Mouse (Mus musculus): Measurements from ENCODE around the gene Trmt10c.
A peak's percentile ranks its signal among the peaks of the same experiment; 100 is the strongest.
"Not testable (repeated sequence)": the region's sequence is repeated elsewhere in the genome, so short reads cannot be mapped to it uniquely, and the experiment has no call there.

Trmt10c gene

DNA sequence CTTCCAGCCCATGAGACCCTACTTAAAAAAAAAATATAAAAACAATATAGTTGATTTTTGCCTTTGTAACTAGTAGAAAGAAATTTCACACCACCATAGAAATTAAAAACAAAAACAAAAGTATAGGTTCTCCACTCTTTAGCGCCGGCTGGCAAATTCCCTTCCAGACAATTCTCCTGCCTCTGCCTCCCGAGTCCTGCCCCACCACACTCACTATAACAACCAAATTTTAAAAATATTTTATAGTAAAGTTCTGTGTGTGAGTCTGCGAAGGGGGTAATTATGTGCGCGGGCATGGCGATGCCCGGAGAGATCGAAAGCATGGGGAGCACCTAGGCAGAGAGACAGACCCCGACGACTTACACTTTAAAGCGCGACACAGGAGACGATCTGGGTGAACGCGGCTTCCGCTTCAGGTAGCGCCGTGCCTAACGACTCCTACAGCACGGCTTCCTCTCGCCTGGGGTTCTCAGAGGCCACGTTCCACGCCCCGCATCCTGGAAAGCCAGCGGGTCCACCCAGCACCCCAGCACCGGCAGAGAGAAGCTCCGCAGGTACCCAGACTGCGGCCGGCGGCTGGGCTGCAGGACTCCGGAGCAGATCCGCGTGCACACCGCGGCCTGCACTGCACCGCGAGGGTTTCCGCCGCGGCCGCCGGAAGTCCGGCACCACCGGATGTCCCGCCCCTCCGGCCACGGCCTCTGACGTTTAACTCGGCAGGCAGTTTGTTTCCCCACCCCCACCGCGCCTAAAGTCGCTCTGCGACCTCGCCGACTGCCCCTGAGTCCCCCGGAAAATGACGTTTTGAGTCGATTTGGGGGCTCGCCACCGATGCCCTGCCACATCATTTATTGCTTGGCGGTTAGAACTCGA is at the start of gene Trmt10c:
Trmt10c (minus strand) TSS at position 682 of the 873 bp plus-strand sequence.
- DNase-seq: peak; percentile 88

DNA sequence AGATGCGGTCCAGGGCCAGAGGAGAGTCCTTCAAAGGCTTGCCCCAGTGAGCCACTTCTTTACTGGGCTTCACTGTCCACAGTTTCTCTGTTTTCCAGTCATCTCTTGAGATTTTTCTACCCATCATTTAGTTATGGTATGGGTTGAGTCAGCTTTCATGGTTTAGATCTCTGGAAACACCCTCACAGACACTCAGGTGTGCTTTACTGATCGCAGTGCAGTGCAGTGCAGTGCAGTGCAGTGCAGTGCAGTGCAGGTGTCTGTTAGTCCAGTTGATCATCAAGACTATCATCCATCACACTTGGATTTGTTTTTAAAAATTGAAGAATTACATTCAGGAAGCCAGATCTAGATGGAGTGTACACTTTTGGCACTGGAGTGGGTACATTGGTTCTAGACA is 48.7 kb upstream of the Trmt10c start:
- no peak for DNase-seq

DNA sequence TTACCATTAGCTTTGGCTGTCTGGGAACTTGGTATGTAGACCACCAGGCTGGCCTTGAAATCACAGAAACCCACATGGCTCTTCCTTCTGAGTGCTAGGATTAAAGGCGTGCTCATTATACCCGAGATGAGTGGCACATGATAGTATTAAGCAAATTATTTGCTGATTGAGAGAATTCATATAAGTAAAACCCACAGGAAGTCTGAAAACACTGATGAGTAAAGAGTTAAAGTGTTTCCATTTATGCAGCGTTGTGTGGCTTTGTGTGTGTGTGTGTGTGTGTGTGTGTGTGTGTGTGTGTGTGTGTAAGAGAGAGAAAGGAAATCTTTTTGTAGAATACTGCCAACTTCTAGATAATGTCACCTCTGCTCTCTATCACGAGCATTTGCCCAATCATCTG is 44.1 kb upstream of the Trmt10c start:
- no peak for DNase-seq

DNA sequence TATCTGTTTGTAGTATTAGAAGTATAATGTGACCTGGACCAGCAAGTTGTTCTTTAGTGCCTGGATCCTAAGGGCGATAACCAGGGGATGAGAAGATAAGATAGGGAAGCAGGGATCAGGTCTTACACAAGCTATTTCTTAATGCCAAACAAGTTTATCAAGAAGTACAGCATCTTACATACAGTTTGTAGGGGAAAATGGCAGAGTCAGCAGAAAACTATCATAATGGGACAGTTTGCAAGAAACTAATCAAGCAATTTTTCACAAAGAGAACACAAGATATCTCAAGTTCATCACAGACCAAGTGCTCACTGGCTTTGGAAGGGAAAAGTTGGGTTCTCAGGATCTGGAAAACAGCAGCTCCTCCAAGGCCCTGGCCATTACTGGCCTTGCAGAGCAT is 41.8 kb upstream of the Trmt10c start:
- no peak for DNase-seq

DNA sequence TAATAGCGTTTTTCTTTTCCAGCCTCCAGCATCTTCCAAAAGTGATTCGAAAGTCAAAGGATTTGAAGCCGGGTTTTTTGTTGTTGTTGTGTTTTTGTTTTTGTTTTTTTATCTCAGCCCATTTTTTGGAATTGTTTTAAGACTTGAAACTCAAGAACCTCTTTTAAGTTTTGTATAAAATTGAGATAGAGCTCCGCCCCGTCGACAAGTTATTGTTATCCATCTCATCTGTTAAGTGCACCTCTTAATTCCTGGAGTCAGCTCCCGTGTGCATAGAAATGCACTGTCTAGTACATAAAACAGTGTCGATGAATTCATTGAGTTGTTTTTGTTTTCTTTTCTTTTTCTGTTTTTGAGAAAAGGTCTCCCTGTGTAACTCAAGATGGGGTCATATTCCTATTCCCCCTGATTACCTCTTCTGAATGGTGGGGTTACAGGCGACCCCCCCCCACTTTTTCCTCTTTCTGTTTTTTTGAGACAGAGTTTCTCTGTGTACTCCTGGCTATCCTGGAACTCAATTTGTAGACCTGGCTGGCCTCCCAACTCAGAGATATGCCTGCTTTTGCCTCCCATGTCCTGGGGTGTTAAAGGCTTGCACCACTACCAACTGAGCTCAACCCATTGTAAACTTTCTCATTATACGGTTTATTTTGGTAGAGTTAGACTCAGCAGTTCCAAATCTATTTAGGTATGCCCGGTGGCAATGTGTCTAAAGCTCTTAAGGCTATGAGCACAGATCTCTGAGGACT is 38.7 kb upstream of the Trmt10c start:
- no peak for DNase-seq

DNA sequence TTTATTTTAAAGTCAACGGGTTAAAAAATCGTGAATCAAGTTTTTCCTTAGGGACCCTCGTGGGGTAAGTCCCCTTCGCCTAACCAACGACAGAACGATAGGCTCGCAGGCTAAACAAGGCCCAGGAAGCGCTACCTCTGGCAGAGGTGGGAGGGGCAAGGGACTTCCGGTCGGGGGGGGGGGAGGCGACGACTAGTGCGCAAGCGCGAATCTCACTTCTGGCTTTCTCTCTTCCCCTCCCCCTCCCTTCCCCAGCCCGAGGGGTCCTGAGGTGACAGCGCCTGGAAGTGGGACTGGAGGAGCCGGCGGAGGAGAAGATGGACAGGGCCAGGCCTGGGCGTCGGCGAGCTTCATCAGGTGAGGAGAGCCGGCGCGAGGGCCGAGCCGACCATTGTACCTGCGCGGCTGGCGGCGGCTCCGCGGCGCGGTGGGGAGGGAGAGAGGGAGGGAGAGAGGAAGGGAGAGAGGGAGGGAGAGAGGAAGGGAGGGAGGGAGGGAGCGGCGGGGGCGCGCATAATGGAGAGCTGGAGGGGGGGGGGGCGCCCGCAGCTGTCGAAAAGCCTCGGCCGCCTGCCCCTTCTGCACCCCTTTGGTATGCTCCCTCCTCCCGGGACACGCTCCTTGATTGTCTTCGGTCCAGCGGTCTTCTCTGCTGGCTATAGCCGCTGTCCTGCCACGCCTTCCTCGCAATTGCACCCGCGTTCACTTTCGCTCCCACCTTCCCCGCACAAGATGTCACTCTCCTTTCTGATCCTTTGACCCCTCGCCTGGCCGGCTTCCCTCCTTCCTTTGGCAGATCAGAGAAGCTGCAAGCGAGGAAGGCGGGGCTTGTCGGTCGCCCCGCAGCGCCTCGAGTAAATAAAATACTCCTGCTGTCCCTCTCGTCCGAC is 37.8 kb upstream of the Trmt10c start:
- DNase-seq: peak; percentile 81

DNA sequence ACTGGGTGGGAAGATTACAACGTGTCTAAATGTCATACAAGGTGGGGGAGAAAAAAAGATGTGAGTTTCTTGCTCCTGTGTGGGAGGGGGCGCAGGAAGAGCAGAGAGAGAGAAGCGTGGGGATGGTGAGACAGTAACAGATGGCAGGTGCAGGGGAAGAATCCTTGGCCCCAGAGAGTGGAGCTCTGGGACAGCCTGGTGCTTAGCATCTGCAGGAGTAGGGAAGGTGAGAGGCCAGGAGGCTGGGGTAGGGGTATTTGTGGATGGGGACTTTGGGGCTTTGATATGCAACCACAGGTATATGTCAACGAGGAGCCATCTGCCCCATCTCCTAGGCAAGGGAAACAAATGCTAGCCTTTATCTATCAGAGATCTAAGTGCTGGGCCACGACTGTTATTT is 36.9 kb upstream of the Trmt10c start:
- DNase-seq: no peak

DNA sequence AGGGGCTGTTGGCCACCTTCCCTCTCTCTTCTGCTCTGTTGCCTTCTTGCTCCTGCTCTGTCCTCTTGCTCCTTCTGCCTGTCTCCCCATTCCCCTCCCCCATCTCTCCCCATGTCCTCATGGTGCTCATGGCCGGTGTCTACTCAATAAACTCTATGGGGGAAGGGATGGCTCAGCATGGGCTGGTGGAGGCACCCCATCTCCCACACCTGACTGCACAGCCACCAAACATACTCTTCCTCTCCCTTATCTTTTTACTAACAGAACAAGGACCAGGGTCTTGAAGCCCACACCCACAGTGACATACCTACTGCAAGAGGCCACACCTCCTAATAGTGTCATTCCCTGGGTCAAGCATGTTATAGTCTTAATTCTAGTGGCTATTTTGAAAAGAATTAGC is 36.5 kb upstream of the Trmt10c start:
- no peak for DNase-seq

DNA sequence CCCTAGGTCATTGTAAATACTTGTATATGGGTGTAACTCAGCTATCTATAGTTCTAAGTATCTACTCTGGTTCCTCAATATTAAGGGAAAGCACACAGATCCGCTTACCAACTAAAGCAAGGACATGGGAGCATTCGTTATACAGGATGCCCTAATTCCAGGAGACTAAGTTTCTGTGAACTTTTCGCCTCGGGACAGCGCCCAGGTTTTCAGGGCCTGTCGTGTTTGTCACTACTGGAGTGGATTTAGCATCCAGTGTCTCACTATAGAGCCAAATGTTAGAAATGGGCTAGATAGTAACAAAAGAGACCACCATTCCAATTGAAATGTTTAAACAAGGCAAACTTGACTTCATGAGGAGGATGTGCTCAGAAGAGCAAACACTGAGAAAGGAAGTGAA is 35.5 kb upstream of the Trmt10c start:
- DNase-seq: not testable (repeated sequence)

DNA sequence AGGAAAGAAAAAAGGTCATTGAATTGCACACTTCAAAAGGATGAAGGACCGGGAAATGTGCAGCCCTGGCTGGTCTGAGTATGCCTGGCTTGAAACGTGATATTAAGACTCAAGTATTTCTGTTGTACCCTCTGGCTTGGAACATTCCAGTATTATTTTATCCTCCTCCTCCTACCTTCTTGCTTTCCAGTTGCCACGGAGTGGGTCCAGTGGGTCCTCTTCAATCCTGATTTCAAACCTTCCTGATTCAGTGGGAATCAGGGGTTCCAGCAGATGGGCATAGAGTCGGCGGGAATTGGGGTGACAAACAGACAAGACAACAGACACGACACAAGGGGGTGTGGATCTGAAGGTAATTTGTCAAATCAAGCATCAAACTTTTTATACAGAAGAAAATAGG is 34.9 kb upstream of the Trmt10c start:
- DNase-seq: no peak

DNA sequence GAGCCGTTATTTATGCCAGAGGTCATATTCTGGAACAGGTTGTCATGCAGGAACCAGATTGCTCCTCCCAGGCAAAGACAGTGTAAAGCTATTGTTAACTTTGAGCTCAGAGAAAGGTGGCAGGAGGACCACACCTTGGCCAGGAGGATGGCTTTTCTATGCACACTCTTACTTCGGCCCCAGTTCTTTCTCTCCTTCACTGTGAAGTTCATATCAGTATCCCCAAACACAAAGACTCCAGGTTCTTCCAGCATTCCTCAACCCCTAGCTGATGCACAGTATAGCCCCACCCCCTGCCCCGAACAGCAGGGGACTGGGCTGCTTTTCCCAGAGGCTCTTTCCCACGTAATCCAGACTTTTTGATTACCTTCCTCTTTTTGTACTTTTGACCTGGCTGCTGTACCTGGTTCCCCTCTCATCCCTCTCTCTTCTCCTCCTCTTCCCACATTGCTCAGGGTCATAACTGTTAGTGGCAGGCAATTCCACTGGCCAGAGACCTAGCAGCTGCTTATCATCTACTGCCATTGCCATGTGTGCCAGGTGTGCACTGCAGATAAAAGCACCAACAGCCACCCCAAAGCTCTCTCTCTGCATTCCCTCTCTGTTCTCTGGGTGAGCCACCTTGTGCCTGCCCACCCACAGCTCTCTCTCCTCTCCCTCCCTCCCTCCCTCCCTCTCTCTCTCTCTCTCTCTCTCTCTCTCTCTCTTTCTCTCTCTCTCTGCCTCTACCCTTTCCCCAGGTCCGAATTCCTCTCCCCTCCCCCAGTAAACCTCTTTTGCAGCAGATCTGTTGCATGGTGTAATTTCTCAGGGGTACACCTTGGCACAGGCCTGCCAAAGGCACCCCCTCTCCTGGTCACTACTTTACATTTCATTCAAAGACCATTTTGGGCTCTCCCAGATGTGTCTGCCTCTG is 34.0 kb upstream of the Trmt10c start:
- DNase-seq: no peak

DNA sequence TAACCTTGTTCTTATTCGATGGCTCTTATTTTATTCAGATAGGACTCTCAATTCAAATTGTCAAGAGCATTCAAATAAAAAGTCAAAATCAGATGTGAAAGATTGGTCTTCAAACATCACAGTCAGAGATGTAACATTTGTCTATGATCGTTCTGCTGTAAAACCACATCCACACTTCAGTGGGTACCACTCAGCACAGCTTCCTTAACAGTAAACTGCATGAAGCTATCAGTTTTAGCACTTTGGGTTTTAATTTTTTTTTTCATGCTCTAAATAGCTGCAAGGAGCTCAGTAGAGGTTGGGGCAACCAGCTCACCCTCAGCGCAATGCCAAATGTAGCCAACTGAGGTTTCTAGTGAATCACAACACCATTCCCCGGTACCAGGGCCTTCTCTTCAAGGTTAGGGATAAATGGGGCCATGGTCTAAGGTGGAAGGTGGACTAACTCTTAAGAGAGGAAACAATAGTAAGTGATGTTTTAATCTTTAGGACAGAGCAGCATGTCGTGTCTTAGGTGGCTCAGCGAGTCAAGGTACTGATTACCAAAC is 31.0 kb upstream of the Trmt10c start:
- no peak for DNase-seq

DNA sequence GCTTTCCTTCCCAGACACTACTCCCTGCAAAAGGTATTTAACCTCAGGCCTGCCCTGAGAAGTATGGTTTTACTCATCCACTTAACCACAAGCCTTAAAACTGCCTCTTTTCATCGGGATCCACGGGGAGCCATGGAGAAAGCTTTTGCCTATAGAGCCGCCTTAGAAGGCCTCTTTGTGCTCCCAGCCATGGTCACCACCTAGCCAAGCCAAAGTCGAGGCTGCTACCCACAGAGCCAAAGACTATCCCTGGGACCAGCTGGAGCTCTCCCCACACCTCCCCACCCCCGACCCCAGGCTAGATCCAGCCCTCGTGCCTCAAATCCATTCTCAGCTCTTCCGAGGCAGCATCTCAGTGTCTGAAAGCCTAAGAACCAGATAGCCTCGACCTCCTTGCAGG is 28.5 kb upstream of the Trmt10c start:
- no peak for DNase-seq

DNA sequence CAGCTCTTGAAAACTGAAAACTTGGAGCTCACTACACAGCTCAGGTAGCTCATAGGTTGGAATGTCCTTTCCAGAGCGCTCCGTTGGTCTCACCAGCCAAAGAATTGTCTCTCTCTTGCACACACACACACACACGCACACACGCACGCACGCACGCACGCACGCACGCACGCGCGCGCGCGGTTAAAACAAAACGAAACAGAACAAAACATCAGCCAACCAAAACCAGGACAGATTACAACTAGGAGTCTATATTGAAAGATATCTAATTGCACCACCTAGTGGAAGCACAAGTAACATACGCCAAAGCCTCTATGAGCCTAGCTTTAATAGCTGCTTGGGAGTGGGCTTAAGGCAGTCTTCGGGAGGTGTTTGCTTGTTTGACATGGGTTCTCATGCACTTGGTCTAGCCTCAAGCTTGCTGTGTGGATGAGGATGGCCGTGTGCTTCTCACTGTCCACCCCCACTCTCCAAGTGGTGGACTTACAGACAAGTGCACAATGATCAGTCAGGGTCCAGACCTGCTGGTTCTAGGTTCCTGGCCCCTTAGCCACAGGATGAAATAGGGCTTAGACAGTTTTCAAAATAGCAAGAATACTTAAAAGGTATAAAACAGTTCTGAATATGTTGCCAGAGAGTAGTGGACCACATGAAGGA is 26.8 kb upstream of the Trmt10c start:
- DNase-seq: peak; percentile 82

DNA sequence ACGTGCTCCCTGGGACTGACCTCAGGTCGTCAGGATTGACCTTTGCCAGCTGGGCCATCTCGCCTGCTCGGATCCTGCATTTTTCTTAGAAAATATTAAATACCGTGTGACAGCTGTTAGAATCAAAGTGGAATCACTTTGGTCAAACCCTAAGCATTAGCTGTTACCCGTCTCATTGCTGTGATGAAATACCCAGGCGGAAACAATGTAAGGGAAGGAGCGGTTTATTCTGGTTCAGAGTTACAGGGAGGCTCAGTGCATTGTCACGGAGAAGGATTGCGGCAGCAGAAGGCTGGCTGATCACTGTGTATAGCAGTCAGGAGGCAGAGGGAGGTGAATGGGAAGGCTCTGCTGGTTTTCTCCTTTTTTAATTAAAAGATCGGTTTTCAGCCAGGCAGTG is 25.4 kb upstream of the Trmt10c start:
- no peak for DNase-seq

DNA sequence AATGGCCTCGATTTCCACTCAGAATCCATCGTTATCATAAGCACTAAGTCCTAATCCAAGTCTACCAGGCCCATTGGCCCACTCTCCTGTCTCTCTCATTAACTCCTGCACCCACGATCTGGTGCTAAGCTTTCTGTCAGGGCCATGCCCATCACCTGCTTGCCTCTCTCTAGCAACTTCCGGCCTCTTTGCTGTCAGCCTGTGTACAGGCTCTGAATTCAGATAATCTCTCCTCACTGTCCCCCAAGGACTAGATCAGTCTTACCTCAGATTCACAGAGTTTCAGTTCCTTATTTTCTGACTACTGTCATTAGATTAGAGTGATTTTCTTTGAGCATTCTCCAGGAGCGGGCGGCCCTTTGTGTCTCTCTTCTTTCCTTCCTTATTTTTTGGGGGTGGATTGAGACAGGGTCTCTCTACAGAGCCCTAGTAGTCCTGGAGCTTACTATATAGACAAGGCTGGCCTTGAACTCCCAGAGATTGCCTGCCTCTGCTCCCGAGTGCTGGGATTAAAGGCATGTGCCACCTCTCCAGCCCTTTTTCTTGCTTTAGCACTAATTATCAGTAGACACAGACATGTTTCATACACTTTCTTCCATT is 24.5 kb upstream of the Trmt10c start:
- no peak for DNase-seq

DNA sequence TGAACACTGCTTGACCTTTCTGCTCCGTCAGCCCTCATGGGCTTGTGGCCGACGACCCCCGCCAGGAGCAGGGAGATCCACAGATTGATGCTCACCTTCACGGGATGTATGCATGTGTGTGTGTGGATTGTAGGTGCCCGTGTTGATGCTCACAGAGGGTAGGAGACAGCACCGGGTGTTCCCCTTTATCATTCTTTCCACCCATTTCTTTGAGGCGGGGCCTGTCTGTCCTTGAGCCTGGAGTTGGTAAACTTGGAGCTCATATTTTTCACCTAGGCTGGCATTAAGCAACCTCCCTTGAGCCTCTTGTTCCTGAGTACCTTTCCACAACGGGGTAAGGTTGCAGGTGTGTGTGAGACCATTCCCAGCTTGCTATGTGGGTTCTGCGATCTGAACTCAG is 20.5 kb upstream of the Trmt10c start:
- DNase-seq: no peak

DNA sequence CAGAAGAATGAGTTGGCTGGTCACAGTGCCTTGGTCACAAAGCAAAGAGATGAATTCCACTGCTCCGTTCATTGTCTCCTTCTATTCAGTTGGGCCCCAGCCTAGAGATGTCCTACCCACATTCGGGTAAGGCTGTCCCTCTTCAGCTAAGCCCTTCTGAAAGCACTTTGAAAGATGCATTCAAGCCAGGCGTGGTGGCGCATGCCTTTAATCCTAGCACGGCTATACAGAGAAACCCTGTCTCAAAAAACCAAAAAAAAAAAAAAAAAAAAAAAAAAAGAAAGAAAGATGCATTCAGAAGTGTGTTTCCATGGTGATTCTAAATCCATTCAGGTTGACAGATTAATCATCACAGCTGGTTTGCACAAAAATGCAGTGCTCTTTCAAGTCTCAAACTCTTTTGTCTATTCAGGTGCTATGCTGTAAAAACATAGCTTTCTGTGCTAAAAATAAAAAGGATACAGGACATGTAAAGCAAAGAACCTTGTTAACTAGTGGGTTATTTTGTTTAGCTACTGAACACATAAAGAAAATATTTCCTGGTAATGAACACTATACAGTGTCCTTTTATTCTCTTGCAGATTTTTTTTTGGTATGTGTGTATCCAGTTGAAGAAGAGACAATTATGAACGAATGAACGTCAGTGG is 19.4 kb upstream of the Trmt10c start:
- DNase-seq: no peak

DNA sequence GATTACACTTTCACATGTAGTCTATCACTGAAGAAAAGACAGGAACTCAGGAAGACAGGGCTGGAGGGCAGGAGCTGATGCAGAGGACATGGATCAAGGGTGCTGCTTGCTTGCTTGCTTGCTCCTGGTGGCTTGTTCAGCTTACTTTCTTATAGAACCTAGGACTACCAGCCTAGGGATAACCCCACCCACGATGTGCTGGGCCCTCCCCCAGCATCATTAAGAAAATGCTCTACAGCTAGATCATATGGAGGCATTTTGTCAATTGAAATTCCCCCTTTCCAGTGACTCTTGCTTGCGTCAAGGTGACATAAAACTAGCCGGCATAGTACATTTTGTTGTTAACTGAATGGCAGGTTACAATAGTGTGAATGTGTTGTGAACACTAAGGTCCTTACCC is 18.3 kb upstream of the Trmt10c start:
- DNase-seq: no peak

DNA sequence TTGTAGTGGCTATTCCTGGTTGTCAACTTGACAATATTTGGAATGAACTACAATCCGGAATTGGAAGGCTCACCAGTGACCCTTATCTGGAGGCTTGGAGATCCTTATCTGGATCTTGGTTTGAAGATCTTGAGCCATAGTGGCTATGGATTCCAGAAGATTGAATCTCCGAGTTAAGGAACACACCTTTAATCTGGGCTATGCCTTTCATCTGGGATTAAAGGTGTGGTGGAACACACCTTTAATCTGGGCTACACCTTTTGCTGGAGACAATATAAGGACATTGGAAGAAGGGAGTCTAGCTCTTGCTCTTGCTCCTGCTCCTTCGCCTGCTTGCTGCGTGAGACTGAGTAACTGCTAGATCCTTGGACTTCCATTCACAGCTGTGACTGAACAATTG is 10.4 kb upstream of the Trmt10c start, which contains the start of gene Senp7:
Senp7 (plus strand) TSS at position 301 of the 400 bp plus-strand sequence.
- DNase-seq: not testable (repeated sequence)

All from layer of hippocampus, adult 9-11 months (tissue).